Mouse (Mus musculus) left cerebral cortex, adult 8-10 months (tissue): Measurements from ENCODE around the gene Sdha. TPM values are rescaled to one million over a fixed set of nuclear protein-coding genes. Genes with fewer than 3 reads are reported as not detected.

ENCODE experiments used
- DNase-seq, 2 experiments: peaks; one replicate each; pipeline ENCODE4 v3.0.0; 2022; ENCODE audit warnings: low spot score in 2 of 2
- total RNA-seq, 4 experiments: library from RNA; stranded (reverse); gene quantifications; 2 replicates each; pipeline ENCODE4 v1.2.4; 2022

Gene Sdha
- 100 to 1,000 TPM; 345 to 381 (median 357) TPM for total RNA-seq

DNA sequence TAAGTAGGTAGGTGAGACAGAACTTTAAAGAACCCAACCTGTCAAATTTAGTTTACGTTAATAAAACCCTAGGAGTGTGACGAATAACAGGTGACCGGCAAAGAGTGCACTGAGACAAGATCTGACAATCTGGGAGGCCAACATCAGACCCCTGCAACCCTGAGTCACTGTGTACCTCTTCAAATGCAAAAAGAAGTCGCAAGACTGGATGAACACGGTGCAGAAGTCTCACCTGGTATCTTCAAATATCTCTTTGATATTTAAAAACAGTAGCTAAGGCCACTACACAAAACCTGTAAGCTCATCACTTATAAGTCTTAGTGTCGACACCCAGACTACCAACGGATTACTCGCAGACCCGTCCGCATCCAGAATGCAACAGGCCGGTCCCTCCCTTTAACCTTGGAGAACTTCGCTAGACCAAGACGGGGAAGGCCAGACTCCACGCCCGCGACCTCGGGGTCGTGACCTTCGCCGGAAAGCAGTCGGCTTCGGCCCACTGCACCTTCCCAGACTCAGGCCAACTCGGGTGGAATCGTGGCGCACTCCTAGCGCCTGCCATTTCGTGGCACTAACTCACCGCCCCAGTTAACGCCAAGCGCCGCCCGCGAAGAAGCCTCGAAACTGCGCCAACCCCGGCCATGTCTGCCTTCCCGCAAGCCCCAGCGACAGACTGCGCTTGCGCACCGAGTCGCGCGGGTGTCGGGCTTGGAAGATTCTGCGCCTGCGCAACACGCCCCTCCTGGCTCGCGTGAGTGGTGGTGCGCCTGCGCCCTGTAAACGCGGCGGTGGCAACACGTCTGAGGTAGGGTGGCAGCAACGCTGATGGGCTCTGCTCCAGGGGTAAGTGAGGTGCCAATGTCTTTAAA lies at the start of gene Sdha, which contains the start of gene Ccdc127:
Gene Sdha (minus strand): TSS at position 715 of the 869 bp plus-strand sequence.
Gene Ccdc127 (plus strand): TSS at position 744 of the 869 bp plus-strand sequence.
- peak; percentile 90 to 91 for DNase-seq

DNA sequence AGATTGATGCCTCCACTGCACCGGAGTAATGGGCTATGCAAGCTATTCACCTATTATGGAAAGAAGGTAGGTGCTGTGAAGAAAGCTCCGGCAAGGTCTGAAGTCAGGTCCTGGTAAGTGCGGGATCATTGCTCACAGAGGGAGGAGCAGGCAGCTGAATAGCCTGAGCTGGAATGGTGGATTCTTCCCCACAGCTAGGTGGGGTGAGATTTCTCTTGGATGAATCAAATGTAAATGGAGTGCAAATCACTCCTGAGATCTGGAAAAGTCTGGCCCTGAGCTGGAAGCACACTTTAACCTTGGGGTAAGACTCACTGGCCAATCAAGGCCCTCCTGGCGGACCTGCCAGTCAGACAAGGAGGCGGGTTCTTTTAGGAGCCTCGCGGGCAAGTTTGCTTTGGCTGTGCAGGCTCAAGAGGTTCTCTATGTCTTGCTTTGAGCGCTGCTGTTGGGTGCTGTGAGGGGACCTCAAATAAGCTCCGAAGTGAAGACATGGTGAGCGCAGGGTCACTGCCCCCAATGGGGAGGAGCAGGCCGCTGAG lies 49.3 kb upstream of the Sdha start, which contains the start of gene Ftl1-ps1:
Gene Ftl1-ps1 (plus strand): TSS at position 397 of the 542 bp plus-strand sequence.
- DNase-seq: no peak

DNA sequence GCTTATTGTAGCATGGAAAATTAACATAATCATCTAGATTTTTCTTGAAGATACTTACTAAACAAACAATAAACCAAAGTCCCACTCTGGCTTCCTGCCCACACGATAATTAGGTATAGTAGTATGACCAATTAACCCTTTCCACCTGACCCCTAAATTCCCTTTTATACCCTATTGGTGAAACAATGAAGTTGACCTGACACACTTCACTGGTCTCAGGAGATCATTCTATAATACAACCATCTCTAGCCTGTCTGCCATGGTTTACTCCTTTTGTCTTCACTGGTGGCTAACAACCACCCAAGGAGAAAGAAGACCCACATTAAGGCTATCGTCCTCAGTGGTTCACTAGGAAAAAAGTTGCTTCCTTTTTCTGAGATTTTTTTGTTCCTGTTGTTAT lies 41.1 kb upstream of the Sdha start:
- no peak for DNase-seq

DNA sequence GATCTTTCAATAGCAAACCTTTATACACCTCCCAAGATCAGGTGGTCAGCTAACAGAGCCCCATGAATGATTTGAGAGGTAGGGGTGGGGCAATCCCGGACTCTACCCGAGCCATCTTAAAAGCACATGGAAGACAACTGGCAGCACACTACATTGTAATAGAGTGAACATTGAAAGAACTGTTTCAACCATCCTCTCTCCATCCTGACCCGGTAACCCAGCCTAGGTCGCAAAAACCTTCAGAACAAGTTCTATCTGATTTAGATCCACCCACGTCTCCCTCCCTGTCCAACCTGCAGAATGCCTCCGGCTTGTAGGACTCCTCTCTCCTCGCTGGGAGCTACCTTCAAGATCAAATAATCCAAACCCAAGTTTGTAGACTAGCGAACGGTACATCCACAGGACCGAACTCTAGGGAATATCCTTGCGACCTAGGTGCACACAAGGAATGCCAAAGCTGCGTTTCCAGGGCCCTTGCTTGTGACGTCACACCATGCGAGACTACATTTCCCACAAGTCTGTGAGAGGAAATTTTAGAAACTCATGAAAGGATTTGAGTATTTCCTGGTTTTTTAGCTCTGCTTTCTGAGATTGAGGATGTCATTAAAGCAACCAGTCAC lies 40.4 kb upstream of the Sdha start, which contains the start of gene Zfp72:
Gene Zfp72 (minus strand): TSS at position 466 of the 620 bp plus-strand sequence.
- DNase-seq: peak; percentile 48 to 63

DNA sequence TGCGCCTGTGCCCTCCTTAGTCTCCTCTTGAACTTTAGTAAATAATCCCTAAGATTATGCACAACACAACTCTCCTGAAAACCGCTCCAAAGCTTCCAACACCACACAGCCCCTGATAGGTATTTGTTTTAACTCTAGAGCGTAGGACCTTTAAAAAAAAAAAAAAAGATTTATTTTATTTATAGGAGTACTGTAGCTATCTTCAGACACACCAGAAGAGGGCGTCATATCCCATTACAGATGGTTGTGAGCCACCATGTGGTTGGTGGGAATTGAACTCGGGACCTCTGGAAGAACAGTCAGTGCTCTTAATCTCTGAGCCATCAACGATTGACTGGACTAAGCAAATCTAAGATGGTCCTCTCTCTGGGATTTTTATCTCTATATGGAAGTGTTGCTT lies 39.6 kb upstream of the Sdha start:
- DNase-seq: no peak

DNA sequence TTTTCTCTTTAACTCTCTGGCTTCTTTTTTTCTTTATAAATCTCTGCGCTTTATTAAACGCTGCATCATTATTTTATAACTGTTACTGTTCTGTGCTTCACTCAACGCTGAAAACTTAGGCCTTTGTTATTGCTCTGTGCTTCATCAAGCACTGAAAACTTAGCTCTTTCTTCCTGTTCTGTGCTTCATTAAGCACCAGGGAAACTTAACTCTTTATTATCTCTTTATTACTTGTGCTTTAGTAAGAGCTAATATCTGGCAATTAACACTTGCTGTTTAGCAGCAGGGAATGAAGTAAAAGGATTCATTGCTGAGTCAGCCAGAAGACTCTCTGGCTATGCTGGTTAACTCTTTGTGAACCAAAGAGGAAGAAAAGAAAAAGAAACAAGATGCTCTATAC lies 32.2 kb upstream of the Sdha start:
- DNase-seq: no peak

DNA sequence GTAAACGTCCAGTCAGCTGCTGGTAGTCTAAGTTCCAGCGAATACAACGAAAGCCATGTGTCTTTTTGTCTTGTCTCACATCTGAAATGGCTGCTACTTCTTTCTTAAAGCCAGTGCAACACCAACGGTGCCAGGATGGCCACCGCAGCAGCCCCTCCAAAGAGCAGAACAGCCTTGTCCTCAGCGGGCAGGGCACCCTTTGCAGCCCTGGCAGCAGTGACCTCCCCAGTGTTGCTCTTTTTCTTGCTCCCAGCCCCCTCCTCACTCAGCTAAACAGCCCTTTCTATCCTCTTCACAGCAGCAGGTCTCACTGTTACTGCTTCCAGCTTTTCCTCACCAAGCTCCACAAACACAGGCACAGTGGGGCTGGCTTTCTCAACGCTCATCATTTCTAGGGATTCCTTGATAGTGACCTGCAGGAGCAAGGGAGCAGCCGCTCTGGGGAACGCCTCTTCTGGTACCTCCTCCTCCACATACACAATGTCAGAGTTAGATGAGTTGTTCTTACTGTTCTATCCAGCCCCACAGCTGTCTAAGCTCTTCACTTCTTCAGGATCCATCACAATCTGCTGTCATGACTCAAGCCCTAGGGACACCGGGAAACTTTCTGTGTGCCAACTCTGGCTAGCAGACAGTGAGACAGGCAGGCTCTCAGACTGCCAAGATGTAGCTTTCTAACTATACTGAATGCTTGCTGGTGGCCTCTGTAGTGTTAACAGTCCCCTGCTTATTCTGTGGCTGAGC lies 31.6 kb upstream of the Sdha start:
- DNase-seq: no peak

DNA sequence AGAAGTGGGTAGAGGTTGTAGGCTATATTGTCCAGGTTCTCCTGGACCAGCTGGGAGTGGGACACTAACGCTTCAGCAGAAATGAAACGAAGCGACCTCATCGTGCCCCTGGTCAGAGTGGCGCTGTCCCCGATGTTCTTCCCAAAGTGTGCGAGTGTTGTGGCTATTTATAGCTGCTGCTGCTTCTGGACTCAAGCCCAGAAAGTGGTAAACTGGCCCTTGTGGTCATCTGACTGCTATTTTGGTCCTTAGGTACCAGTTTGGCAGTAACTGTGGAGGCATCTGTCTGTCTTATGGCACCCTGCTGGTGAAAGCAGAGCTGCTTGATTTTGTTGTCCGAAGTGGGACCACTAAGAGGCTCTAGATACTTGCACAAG lies 13.8 kb upstream of the Sdha start, which contains the start of gene Lrrc14b:
Gene Lrrc14b (minus strand): TSS at position 147 of the 377 bp plus-strand sequence.
- DNase-seq: no peak

DNA sequence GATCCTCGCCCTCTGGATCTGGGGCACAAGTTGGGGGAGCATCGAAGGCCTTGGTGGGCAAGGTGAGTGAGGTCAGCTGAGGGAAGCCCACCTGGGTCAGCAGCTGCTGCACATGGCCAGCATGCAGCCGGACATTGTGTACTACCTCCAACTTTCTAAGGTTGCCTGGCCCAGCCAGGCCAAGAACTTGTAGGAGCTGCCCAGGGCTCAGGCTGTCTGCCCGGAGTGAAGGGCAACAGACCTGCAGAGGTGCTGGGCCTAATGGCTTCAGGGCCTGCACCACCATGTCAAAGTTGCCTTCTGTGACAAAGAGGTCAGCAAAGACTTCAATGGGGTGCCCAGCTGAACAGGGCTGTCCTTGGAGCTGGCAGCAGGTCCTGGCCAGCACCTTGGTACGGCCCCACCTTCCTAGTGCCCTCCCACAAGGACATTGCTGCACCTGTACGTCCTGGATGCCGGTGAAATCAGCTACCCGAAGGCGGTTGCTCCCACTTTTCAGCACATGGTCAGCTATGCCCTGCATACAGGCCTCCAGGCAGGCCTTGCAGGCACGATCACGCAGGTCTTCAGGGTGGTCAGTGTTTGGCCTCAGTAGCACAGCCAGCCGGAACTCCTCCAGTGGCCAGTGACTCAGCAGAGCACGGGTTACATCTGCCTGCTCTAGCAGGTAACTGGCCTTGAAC lies 13.2 kb upstream of the Sdha start:
- DNase-seq: no peak

DNA sequence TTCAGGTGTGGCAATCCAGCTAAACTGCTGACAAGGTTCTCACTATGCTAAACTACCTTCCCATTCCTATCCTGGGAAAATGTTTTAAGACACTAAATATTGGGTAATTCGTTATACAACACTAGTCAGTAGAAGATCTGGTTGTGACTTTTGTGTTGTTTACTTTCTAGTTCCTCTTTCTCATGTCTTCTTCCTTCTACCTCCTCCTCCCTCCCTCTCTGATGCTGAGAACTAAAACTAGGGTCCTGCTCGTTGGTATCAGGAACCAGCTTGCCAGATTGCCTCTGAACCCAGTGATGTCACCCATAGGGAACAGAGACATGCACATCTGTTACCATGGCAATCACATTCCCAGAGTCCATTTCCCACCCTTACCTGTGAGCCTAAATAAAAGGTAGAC lies 12.1 kb upstream of the Sdha start:
- DNase-seq: no peak

DNA sequence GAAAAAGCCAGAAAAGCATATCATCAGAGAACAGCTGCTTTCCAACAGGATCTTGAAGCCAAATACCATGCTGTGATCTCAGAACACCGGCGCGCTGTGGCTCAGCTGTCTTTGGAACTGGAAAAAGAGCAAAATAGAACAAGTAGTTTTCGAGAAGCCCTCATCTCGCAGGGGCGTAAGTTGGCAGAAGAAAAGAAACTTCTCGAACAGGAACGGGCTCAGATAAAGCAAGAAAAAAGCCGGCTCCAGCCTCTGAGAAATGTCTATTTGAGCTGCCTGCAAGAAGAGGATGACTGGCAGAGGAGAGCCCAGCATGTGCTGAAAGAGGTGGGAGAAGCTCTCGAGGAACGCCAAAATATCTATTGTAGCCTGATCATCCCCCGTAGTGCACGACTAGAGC lies 6.4 kb upstream of the Sdha start:
- no peak for DNase-seq

DNA sequence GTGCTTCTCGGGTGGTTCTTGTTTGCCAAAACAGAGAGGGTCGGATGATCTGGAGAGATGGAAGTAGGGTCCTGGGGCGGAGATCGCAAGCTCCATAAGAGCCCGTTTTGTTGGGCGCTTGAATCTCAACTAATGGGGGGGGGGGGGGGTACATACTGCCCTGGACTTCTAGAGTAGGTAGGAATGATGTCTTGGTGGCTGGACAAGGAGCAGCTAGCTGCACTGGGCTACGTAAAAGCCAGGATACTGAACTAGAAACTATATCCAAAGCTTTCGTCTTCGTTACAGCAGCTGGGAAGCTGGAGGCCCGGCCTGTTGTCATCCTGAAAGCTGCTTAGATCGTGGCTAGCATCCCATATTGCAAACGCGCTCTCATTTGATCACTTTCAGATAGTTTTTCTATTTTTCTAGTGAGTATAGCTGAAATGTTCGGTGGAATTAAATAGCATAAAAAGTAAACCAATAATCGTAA lies 391 bp upstream of the Sdha start:
- no peak for DNase-seq

DNA sequence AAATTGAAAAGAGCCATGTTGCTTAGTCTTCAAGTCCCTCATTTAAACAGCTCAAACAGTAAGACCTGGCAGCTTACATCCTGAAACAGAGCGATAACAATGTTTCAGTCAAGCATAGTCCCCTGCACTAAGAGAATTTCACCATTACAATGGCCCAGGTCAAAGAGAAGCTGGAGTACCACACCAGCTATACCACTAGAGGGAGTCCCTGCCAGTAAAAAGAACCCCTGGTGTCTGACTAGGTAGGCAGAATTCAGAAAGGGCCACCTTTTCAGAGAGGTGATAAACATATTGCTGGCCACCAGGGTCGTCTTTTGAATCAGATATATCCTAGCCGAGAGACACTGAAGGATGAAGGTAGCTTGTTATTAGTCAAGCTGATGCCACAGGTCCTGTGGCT lies 9.0 kb downstream of the Sdha start:
- DNase-seq: no peak

DNA sequence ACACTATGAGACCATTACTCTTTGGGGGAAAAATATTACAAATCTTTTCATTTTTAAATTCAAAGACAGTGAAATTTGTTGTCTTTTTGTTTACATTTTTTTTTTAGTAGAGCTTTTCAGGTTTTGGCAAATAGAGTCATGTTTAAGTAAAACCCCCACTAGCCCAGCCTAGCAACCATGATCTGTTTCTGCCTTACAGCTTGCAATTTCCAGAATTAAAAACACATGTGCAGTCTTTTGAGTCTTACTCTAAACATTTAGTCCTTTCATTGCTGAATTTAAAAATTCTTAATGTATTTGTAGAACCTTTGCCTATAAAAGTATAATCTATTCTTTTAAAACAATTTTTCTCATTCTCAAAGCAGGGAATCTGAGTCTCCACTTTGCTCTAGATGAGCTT lies 20.8 kb downstream of the Sdha start:
- DNase-seq: no peak

DNA sequence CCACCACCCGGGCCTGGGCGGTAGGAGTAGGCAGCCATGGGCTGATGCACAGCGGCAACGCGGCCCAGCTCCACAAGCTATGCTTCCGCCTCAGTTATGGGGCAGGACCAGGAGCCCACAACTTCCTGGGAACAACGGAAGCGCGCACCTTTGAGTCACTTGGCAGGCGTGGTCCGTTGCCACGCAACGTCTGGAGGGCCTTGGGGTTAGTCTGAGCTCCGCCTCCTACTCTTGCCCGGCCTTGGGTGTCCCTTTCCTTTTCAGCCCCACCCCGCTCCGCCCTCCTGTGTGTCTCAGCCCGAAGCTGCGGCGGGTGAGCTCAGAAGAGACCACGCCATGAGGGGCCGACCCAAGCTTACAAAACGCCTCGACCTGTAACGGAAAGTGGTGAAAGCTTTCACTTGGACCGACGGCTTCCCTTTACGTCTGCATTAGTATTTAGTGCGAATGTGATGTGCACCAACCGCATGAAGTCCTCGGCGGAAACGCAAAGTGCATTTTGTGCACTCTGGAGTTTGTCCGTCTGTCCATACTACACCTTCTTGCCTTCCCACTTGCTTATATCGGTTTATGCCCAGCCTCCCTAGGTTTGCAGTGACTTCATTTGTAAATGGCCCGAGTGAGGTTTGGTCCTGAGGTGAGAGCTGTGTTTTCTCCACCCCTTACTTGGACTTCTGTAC lies 32.8 kb downstream of the Sdha start, which contains the start of gene Pdcd6:
Gene Pdcd6 (minus strand): TSS at position 411 of the 680 bp plus-strand sequence.
- DNase-seq: peak; percentile 75 to 92

DNA sequence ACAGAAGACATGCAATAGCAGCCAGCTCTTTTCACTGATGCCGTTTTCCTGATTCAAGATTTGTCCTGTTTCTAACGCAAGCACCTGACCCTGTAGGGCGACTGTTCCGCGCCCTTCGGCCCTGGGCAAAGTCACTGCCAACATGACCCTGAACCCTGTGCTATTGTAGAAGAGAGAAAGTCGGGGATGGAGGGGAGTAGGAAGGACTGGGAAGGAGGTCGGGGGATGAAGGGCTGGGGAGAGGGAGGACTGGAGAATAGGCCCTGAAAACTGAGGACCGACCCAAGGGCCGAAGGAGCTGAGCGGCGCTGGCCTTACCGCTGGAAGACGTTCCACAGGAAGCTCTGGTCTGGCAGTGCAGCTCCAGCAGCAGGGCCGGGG lies 33.3 kb downstream of the Sdha start:
- DNase-seq: no peak

DNA sequence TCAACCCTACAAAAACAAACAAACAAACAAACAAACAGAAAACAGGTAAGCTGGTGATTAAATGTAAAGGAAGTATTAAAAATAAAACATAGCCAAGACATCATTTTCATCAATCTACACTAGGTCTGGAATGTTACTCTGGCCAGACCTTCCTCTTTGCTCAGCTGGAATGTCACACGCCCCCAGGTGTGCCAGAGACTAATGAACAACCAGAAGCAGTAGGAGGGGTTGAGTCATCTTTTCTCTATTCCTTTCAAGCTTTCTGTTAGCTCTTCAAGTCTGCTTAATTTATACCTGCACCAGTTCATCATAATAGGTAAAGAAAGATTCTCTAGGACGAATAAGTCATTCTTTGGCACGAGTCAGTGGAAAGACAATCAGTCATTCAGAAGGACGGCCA lies 33.7 kb downstream of the Sdha start:
- no peak for DNase-seq

DNA sequence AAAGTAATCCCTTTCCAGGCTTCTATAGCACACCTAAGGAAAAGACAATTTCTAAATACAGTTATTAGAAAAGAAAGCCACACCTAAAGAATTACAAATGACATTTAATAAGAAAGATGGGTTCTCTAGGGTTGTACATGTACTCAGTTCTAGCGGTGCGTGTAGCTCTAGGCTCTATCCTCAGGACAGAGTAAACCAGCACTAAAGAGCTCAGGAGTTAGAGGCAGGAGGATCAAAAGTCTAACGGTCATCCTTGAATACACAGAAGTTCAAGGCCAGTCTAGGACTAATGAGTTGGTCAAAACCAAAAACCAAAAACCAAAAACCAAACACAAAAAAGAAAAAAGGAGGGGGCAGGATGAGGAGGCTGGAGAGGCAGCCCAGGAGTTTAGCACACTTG lies 35.5 kb downstream of the Sdha start:
- no peak for DNase-seq

DNA sequence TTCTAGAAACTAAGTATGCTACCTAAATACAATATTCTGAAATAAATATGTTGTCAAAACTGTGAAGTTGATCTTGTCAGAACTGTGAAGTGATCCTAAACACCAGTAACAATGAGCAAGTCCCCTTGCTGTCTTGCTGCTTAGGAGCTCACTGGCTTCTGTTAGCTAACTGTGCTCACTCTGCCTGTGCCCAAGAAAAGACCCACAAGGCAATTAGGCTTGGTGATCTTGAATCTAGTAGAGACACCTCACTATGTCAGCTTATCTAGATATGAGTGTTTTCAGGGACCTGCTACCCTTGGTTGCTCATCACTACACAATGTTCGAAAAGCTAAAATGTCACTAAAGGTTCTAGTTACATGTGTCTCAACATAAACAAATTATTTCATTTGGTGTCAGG lies 44.3 kb downstream of the Sdha start:
- DNase-seq: no peak

DNA sequence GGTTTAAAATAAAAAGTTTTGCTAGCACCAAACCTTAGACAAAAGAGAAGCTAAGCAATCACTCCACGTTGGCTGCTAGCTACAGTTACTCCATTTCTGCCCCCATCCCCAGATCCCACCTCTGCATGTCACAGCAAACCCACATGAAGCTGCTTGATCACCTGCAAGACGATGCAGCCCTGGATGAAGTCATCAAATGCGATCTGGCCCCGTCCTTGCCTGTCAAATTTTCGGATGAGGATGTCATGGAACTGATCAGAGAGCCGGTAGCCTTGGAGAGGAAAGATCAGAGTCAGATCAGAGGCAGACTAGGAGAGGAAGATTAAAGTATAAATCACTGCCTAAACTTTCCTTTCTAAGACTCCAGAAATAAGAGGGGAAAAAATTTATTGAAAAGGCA lies 44.7 kb downstream of the Sdha start:
- no peak for DNase-seq
